Mouse (Mus musculus) lung, embryonic 15.5 days (tissue): ENCODE measurements at regions not wholly inside any gene's neighbourhood (a gene's known extent, or its start where the extent isn't known, plus 50 kb on each side); places are given as distances from the start of the nearest gene placed in this dataset.

Experiments
- ATAC-seq: fragments of 200-750 bp; cut with Nextera tagmentation; 2 replicates; pipeline ENCODE4 v1.8.0; 2017; ENCODE audit warnings: moderate number of reproducible peaks, borderline replicate concordance; ENCODE audit not compliant: low FRiP score, low TSS enrichment; ENCODE audit errors: extremely low read depth
- H3K27ac ChIP-seq: fragments of 300-500 bp; sonication (generic); 2 replicates; pipeline ENCODE4 v1.5.1; 2015; ENCODE audit warnings: moderate library complexity, mild to moderate bottlenecking, inconsistent platforms
- H3K27me3 ChIP-seq: fragments of 300-500 bp; sonication (generic); 2 replicates; pipeline ENCODE4 v1.6.1; 2015; ENCODE audit warnings: inconsistent platforms
- H3K36me3 ChIP-seq: fragments of 300-500 bp; sonication (generic); 2 replicates; pipeline ENCODE4 v1.6.1; 2015; ENCODE audit warnings: inconsistent platforms
- H3K4me1 ChIP-seq: fragments of 300-500 bp; sonication (generic); 2 replicates; pipeline ENCODE4 v1.6.1; 2015; ENCODE audit warnings: inconsistent platforms
- H3K4me2 ChIP-seq: fragments of 300-500 bp; sonication (generic); 2 replicates; pipeline ENCODE4 v1.6.1; 2015; ENCODE audit warnings: inconsistent platforms, mild to moderate bottlenecking, moderate library complexity
- H3K4me3 ChIP-seq: fragments of 300-500 bp; sonication (generic); 2 replicates; pipeline ENCODE4 v1.5.1; 2015; ENCODE audit warnings: mild to moderate bottlenecking, inconsistent platforms
- H3K9ac ChIP-seq: fragments of 300-500 bp; sonication (generic); 2 replicates; pipeline ENCODE4 v1.6.1; 2015; ENCODE audit warnings: inconsistent platforms
- H3K9me3 ChIP-seq: fragments of 300-500 bp; sonication (generic); 2 replicates; pipeline ENCODE4 v1.6.1; 2016; ENCODE audit warnings: inconsistent platforms
- WGBS: fragments of 180-500 bp; shearing (Covaris S2); methylation state at CpG from one replicate; pipeline ENCODE4 v1.1.7; 2015; 5-methylcytosine and 5-hydroxymethylcytosine counted together

DNA sequence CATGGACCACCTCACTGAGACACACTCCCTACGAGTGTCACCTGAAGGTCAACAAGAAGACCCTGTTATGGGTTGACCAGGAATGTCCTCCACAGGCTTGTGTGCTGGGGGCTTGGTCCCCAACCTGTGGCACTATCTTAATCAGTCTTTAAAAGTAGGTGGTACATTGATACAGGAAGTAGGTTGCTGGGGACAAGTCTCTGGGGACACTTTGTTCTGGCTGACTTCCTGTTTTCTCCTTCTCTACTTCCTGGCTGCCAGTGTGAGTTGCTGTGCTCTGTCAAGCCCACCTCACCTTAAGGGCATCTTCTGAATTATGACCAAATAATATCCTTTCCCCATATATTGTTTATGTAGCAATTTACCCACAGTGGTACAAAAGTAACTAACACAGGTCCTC is 96.1 kb downstream of the Cct6b start:
- H3K9me3 ChIP-seq, result no peaks in the 10 kb centered on the region
- H3K9ac ChIP-seq, result no peak overlapping the region
- no peak overlapping the region for H3K4me2 ChIP-seq
- no peak overlapping the region for H3K4me3 ChIP-seq
- H3K36me3 ChIP-seq, result no peaks in the 10 kb centered on the region
- WGBS, result 80% methylated on average over 1 of the region's 1 CpGs
- ATAC-seq, result no peak
- no peak overlapping the region for H3K27ac ChIP-seq
- no peaks in the 10 kb centered on the region for H3K4me1 ChIP-seq
- no peaks in the 10 kb centered on the region for H3K27me3 ChIP-seq

DNA sequence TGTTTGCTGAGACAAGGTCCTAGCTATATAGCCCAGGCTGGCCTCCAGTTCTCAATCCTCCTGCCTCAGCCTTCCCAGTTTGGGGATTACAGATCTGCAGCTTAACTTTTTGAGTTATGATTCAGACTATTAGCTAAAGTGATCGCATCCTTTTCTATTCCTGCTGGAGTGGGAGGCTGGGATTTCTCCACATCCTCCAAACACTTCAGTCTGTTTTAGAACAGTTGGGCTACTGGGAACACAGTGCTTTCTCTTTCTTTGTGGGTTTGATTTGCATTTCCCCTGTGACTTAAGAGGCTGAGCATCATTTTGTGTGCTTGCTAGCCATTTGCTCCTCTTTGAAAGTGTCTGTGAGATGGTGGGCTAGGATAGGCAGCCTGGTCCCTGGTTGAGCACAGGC is 100.0 kb downstream of the Cct6b start:
- H3K27ac ChIP-seq, result no peak overlapping the region
- no peaks in the 10 kb centered on the region for H3K9me3 ChIP-seq
- no peak overlapping the region for H3K4me2 ChIP-seq
- 93% methylated on average over 1 of the region's 1 CpGs for WGBS
- H3K4me3 ChIP-seq, result no peak overlapping the region
- H3K36me3 ChIP-seq, result no peaks in the 10 kb centered on the region
- no peak for ATAC-seq
- no peaks in the 10 kb centered on the region for H3K4me1 ChIP-seq
- no peaks in the 10 kb centered on the region for H3K27me3 ChIP-seq
- no peak overlapping the region for H3K9ac ChIP-seq

GRCm38 (mm10) chr11:82662086-82662485 is 102.0 kb downstream of the Cct6b start:
- Histone ChIP-seq H3K27me3 (no peaks in the 10 kb centered on the region), H3K36me3 (no peaks in the 10 kb centered on the region), H3K4me1 (no peaks in the 10 kb centered on the region), H3K27ac (no peak overlapping the region), H3K4me3 (no peak overlapping the region), H3K9me3 (no peaks in the 10 kb centered on the region), H3K4me2 (no peak overlapping the region), H3K9ac (no peak overlapping the region)
- no peak for ATAC-seq
- WGBS, result 27% methylated on average over 3 of the region's 3 CpGs

- H3K36me3 ChIP-seq, result no peaks in the 10 kb centered on the region
- 21% methylated on average over 5 of the region's 5 CpGs for WGBS
- H3K9me3 ChIP-seq, result no peaks in the 10 kb centered on the region
- H3K4me2 ChIP-seq, result no peak overlapping the region
- no peaks in the 10 kb centered on the region for H3K27me3 ChIP-seq
- H3K27ac ChIP-seq, result no peak overlapping the region
- H3K4me1 ChIP-seq, result no peaks in the 10 kb centered on the region
- no peak for ATAC-seq
- no peak overlapping the region for H3K9ac ChIP-seq
- no peak overlapping the region for H3K4me3 ChIP-seq
These were observed 112.4 kb downstream of the Cct6b start for GRCm38 (mm10) chr11:82651751-82652150.

GRCm38 (mm10) chr11:82638513-82638912 is 125.6 kb downstream of the Cct6b start:
- Histone ChIP-seq H3K4me3 (no peak overlapping the region), H3K36me3 (no peaks in the 10 kb centered on the region), H3K4me2 (no peak overlapping the region), H3K4me1 (no peaks in the 10 kb centered on the region), H3K27ac (no peak overlapping the region), H3K9me3 (no peaks in the 10 kb centered on the region), H3K9ac (no peak overlapping the region), H3K27me3 (no peaks in the 10 kb centered on the region)
- ATAC-seq, result no peak
- 29% methylated on average over 4 of the region's 4 CpGs for WGBS

DNA sequence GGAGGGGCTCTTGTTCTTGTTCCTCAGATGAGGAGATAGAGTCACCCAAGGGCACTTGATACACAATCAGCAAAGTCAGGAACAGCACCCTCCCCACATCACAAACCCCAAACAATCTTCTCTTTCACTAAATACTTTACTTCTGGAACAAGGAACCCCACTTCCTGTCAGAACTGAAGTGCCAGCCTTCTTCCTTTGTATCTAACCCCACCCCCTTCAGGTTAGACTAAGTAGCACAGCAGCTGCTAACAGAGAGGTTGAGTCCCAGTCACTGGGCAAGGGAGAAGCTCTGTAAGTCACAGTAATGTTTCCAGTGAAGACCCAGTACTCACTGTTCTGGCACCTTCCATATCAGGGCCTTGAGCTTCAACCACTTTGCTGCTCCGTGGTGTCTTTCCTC is 131.9 kb downstream of the Cct6b start:
- Histone ChIP-seq H3K9me3 (no peaks in the 10 kb centered on the region), H3K27me3 (no peaks in the 10 kb centered on the region), H3K36me3 (no peaks in the 10 kb centered on the region), H3K4me2 (no peak overlapping the region), H3K9ac (no peak overlapping the region), H3K4me1 (no peaks in the 10 kb centered on the region), H3K4me3 (no peak overlapping the region), H3K27ac (no peak overlapping the region)
- WGBS, result 97% methylated on average over 1 of the region's 1 CpGs
- no peak for ATAC-seq

DNA sequence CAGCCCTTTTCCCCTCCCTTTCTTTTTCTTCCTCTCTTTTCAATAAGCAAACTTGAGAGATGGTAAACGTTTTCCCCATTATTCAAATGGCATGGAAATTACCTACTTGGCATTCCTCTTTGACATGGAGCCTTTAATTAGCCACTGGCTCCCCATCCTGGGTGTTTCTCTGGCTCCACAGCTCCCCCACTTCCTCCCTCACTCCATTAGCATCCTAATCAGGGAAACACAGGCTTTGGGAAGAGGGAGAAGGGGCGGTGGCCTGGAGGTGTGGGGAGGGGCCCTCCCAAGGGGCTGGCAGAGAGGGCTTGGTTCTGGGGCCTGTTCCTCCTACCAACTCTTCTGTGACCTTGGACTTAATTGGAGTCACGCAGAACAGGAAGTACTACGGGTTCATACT is 132.7 kb downstream of the Cct6b start:
- Histone ChIP-seq H3K9me3 (no peaks in the 10 kb centered on the region), H3K27me3 (no peaks in the 10 kb centered on the region), H3K36me3 (no peaks in the 10 kb centered on the region), H3K4me3 (no peak overlapping the region), H3K9ac (no peak overlapping the region), H3K27ac (no peak overlapping the region), H3K4me2 (no peak overlapping the region), H3K4me1 (no peaks in the 10 kb centered on the region)
- ATAC-seq, result no peak
- WGBS, result 33% methylated on average over 4 of the region's 4 CpGs

DNA sequence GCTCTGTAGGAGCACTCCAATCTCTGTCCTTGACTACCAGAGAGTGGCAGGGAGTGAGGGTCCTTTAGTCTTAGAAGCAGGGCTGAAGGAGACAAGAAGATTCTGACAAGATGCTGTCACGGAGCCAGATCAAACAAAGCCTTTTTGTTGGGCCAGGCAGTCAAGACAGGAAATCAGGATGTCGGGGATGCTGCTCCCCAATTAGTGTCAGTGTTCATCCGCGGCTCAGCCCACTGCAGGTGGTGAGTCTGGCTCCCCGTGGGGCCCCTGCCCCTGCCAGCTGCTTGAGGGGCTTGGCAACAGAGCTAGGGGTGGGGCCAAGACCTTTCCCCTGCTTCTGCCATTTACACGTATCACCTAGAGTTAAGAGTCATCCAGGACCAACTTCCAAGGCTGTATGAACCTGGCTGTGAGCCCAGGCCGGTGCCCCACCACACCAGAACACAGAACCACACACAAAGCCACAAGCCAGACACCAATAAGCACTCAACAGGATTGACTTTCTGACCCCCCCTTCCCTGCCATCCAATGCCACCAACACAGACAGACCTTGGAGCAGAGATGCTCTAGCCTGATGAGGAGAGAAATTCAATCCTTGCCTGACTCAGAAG is 137.5 kb downstream of the Cct6b start:
- Histone ChIP-seq H3K4me2 (no peak overlapping the region), H3K27ac (no peak overlapping the region), H3K4me3 (no peak overlapping the region), H3K9me3 (no peaks in the 10 kb centered on the region), H3K9ac (no peak overlapping the region), H3K36me3 (no peaks in the 10 kb centered on the region), H3K4me1 (no peaks in the 10 kb centered on the region), H3K27me3 (no peaks in the 10 kb centered on the region)
- whole genome bisulfite sequencing, result 34% methylated on average over 7 of the region's 7 CpGs
- ATAC-seq, result no peak

GRCm38 (mm10) chr11:82621061-82621460 is 143.1 kb downstream of the Cct6b start:
- Histone ChIP-seq H3K4me2 (no peak overlapping the region), H3K9me3 (no peaks in the 10 kb centered on the region), H3K4me1 (0 out of 2 replicates have a peak, but pooled peaks cover 4% of the 10 kb centered on the region), H3K27me3 (no peaks in the 10 kb centered on the region; the same call in 1 of the 2 replicates), H3K9ac (no peak overlapping the region), H3K27ac (no peak overlapping the region), H3K4me3 (no peak overlapping the region), H3K36me3 (no peaks in the 10 kb centered on the region)
- ATAC-seq, result no peak
- 85% methylated on average over 10 of the region's 10 CpGs for WGBS

DNA sequence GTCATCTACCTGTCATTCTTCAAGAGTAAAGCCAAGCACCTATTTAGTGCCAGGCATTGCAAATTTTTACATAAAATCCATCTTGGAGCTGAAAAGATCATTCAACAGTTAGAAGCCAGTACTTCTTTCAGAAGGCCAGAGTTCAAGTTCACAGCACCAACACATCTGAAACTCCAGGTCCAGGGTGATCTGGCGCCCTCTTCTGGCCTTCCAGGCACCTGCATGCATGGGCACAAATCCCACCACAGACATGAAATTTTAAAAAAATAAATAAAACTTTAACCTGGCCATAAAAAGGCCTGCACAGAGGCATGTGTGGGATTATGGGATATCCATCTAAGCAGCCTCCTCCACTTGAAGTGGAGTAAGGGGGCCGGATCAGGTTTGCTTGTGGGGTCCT is 144.7 kb downstream of the Cct6b start:
- H3K9ac ChIP-seq, result no peak overlapping the region
- no peaks in the 10 kb centered on the region for H3K36me3 ChIP-seq
- H3K27ac ChIP-seq, result no peak overlapping the region
- H3K9me3 ChIP-seq, result no peaks in the 10 kb centered on the region
- no peak overlapping the region for H3K4me3 ChIP-seq
- 0 out of 2 replicates have a peak, but pooled peaks cover 4% of the 10 kb centered on the region for H3K4me1 ChIP-seq
- no peak for ATAC-seq
- H3K4me2 ChIP-seq, result no peak overlapping the region
- 54% methylated on average over 2 of the region's 2 CpGs for WGBS
- no peaks in the 10 kb centered on the region; the same call in 1 of the 2 replicates for H3K27me3 ChIP-seq

- no peak for ATAC-seq
- Histone ChIP-seq H3K4me3 (no peak overlapping the region), H3K36me3 (no peaks in the 10 kb centered on the region), H3K9ac (no peak overlapping the region), H3K27ac (no peak overlapping the region), H3K4me2 (peak overlapping the region; percentile 30; the same call in 1 of the 2 replicates), H3K4me1 (0 out of 2 replicates have a peak, but pooled peaks cover 4% of the 10 kb centered on the region), H3K27me3 (no peaks in the 10 kb centered on the region; the same call in 1 of the 2 replicates), H3K9me3 (no peaks in the 10 kb centered on the region)
- WGBS, result 2% methylated on average over 9 of the region's 9 CpGs
These were observed 145.7 kb downstream of the Cct6b start for GRCm38 (mm10) chr11:82618457-82618856.

DNA sequence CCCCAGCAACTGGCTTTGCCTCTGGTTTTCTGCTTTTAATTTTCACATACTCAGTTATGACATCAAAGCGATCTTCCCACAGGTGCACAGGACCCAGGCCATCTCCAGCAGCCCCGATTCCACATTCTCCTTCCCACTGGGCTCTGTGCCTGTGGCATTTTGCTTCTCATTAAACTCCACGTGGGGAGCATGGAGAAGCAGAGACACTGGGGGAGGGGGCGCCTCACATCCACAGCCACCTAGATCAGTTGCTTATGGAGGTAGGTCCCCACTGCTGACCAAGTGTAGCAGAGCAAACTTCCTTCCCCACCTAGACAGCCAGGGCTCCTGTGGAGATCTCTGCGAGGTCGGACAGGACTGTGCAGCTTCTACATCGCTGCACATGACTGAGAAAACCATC is 147.3 kb downstream of the Cct6b start:
- Histone ChIP-seq H3K27me3 (no peaks in the 10 kb centered on the region; the same call in 1 of the 2 replicates), H3K4me2 (no peak overlapping the region), H3K27ac (no peak overlapping the region), H3K4me3 (no peak overlapping the region), H3K9ac (no peak overlapping the region), H3K9me3 (no peaks in the 10 kb centered on the region), H3K4me1 (0 out of 2 replicates have a peak, but pooled peaks cover 4% of the 10 kb centered on the region), H3K36me3 (no peaks in the 10 kb centered on the region)
- 52% methylated on average over 7 of the region's 7 CpGs for WGBS
- ATAC-seq, result no peak

- H3K27ac ChIP-seq, result no peak overlapping the region
- no peaks in the 10 kb centered on the region for H3K9me3 ChIP-seq
- no peak for ATAC-seq
- H3K9ac ChIP-seq, result no peak overlapping the region
- no peaks in the 10 kb centered on the region for H3K36me3 ChIP-seq
- H3K4me2 ChIP-seq, result no peak overlapping the region
- H3K27me3 ChIP-seq, result no peaks in the 10 kb centered on the region; the same call in 1 of the 2 replicates
- 0 out of 2 replicates have a peak, but pooled peaks cover 4% of the 10 kb centered on the region for H3K4me1 ChIP-seq
- 89% methylated on average over 9 of the region's 9 CpGs for WGBS
- H3K4me3 ChIP-seq, result no peak overlapping the region
These were observed 149.8 kb downstream of the Cct6b start for GRCm38 (mm10) chr11:82614356-82614755.
